Mouse (Mus musculus) heart, adult 2 months (tissue): ENCODE results near the gene Napa.

ENCODE experiments used
- CTCF ChIP-seq: fragments of 200-600 bp; IDR thresholded peaks from 2 replicates; pipeline ENCODE4 v1.8.1; 2022; ENCODE audit warnings: antibody characterized with exemption, mild to moderate bottlenecking, moderate library complexity
- POLR2A ChIP-seq: fragments of 200-500 bp; IDR thresholded peaks from 2 replicates; pipeline ENCODE4 v1.6.1; 2011; ENCODE audit warnings: mild to moderate bottlenecking, low read depth, low read length, control low read depth; ENCODE audit not compliant: insufficient read depth

- no peak for TF ChIP-seq POLR2A
- no peak for TF ChIP-seq CTCF
Measured at GRCm38 (mm10) chr7:16158735-16159134, 60.5 kb downstream of the Napa start.
